Mouse (Mus musculus) lung, adult 10 weeks (tissue): ENCODE data around the gene Hk3. TPM values are rescaled to one million over a fixed set of nuclear protein-coding genes. Genes with fewer than 3 reads are reported as not detected.

ENCODE experiments used
- polyA plus RNA-seq: library from polyadenylated mRNA; stranded (reverse); fragments of 350-450 nt; fragmentation: Illumina TruSeq; extraction: RNeasy Lipid Tissue Mini Kit (QIAGEN cat#74804); gene quantifications from one replicate; pipeline ENCODE4 v1.2.3, GENCODE M21; 2014; ENCODE audit warnings: low read depth, low replicate concordance; ENCODE audit not compliant: insufficient read depth

Gene Hk3
- polyA plus RNA-seq, result 2.3 TPM

DNA sequence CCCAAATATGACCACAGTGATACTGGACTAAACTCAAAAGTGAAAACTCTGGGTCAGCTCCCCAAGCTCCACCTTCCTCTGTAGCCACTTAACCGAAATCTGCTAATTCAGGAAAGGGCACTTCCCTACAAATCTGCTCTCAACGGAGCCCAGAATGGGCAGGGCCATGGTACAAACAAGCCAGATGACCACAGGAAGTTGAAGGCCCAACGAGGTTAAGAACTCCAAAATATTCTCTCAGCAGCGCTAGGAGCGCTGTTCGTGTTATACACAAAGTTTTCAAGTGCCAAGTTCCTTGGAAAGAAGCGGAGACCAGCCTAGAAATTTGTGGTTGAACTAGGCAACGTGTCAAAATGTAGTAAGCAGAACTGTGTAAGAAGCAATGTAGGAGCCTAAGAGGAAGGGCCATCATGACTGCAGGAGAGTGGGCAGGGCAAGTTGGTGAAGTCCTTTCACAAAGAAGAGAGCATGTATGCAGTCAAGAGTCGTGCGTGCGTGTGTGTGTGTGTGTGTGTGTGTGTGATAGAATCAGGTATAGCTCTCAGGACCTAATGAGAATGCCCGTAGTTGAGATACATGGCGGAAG, at the start of gene Hk3:
Hk3 (minus strand) TSS at position 192 of the 586 bp plus-strand sequence.

Other genes with a start within 250 kb of the Hk3 start
- not detected for gene Eif4e1b, start 237.4 kb downstream of the Hk3 start, polyA plus RNA-seq
- gene Tspan17, start 232.0 kb downstream of the Hk3 start, polyA plus RNA-seq, result 33.8 TPM
- 1.6 TPM for gene Unc5a, start 72.0 kb downstream of the Hk3 start, polyA plus RNA-seq
- gene Uimc1, start 78.9 kb upstream of the Hk3 start, polyA plus RNA-seq, result 24.1 TPM
- 9.0 TPM for gene Zfp346, start 83.9 kb upstream of the Hk3 start, polyA plus RNA-seq
- gene Gm17617, start 112.2 kb upstream of the Hk3 start, polyA plus RNA-seq, result not detected
- 12.4 TPM for gene Fgfr4, start 131.3 kb upstream of the Hk3 start, polyA plus RNA-seq
- gene Nsd1, start 188.4 kb upstream of the Hk3 start, polyA plus RNA-seq, result 12.2 TPM